Mouse (Mus musculus) cerebellum, postnatal 25 days (tissue): ENCODE data around the gene Spns3.
"Not testable (repeated sequence)": the region's sequence is repeated elsewhere in the genome, so short reads cannot be mapped to it uniquely, and the experiment has no call there.

ENCODE experiments used
- DNase-seq, 2 experiments: peaks; one replicate each; pipeline ENCODE4 v3.0.0; 2021; ENCODE audit warnings: mixed read lengths in 2 of 2

The Spns3 gene

DNA sequence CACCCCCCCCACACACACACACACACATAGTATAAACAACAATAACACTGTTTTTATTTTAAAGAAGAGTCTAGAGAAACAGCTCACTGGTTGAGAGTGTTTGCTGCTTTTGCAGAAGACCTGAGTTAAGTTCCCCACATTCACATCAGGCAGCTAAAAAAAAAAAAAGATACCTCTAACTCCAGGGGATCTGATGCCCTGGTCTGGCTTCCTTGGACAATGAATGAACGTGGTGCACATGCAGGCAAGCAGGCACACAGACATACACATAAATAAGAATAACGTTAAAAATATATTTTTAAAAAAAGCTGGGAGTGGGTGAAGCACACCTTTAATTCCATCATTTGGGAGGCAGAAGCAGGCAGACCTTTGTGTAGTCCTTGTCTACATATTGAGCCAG, 6.6 kb upstream of the Spns3 start:
- DNase-seq = no peak

DNA sequence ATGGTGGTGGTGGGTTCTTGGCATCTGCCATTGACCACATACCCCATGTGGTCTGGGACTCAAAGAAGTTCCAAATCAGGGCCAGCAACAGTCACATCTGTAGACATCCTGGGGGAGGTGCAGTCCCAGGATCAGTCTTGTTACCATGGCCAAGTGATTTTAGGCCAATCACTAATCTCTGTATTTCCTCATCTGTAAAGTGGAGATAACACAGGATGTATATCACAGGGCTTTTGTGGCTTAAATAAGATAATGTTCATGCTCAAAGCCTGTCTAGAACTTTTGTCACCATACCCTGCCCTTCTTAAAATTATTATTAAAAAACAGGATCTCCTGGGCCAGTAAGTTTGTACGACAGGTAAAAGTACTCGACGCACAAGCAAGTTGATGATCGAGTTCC, 6.2 kb upstream of the Spns3 start:
- no peak for DNase-seq

DNA sequence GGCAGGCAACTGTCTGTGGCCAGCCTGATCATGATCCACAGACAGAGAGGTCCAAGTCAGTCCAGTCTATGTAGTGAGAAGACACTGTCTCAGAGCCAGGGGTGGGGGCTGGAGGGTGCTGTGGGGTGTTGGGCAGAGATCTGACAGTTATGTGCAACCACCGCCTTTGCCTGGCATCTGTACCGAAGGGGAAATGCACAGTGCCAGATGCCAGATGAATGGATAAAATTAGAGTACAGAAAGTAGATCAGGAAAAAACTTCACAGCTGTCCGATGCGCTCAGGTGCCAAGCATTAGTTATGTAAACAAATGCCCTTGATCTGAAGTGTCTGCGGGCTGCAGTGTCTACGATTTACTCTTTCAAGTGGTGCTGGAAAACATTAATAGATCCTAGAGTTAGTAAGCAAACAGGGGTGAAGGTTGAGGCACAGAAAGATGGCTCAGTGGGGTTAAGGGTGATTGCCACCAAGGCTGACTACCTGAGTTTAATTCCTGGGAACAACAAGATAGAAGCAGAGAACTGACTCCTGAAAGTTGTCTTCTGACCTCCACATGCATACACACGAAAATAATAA, 1.3 kb upstream of the Spns3 start:
- DNase-seq = no peak

DNA sequence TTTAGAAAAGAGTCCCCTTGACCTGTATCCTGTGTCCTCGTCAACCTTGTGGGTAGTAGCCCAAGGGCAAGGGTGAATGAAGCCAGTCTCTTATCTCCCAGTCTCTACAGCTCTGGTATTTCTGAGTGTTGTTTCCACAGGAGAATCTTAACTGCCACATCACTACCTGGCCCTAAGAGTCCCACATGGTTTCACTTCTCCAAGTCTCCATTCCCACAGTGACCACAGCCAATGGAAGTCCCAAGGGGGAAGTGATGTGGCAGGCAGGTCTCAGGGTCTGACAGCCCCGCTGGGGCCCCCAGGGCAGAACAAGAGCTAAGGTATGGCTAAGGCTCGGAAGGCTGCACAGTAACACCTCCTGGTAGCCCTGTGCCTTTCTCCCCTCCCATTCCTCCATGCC, 3.1 kb downstream of the Spns3 start:
- DNase-seq = no peak

DNA sequence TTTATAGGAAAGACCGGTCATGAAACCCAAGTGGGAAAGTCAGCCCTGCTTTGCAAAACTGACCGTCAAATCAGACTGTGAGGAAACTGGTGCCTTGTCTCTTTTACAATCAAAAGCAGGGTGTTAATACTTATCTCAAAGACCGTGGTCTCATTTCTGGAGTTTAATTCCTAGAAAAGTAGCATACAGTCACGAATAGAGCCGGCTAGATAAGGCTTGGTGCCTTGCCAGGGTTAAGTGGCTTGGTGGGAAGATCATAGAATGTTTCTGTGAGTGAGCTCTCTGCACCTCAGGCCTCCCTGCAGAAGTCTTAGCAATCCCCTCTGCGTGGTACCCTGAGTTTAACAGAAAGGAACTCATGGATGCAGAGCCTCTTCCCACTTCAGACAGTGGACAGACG, 5.6 kb downstream of the Spns3 start:
- DNase-seq = no peak

DNA sequence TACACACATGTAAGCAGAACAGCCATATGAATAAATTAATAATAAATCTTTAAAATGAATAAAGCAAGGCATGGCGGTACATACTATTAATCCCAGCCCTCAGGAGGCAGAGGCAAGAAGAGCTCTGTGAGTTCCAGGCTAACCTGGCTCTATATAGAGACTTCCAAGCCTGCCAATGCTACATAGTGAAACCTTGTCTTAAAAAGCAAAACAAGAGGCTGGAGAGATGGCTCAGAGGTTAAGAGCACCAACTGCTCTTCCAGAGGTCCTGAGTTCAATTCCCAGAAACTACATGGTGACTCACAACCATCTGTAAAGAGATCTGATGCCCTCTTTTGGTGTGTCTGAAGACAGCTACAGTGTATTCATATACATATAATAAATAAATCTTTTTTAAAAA, 6.6 kb downstream of the Spns3 start:
- DNase-seq = not testable (repeated sequence)

DNA sequence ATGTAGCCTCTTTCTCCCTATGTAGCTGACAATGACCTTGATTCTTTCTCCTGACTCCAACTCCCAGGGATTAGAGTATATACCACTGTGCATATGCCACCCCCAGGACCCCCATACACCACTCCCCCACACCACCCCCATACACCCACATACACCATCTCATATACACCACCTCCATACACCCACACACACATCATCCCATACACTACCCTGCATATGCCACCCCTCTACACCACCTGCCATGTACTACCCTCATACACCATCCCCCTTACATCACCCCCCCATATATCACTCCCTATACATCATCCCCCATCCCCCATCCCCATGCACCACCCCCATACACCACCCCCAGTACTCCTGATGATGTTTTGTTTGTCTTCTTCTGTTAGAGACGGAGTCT, 7.7 kb downstream of the Spns3 start:
- DNase-seq = no peak

DNA sequence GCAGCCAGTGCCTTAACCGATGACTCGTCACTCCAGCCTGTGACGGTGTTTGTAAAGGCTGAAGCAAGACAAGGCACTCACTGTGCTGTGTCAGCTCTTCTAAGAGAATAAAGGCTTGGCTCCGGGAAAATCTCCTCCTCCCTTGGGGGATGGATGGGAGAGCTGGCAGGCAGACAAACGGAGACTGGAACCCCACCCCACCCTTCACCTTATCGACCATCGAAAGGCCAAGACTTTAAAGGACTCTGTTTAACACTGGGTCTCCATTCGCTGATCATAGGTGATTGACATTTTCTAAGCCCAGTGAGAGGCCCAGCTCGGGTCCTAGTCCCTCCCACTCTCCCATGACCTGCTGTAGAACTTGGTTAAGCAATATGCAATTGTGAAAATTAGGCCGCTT, 8.4 kb downstream of the Spns3 start:
- no peak for DNase-seq

DNA sequence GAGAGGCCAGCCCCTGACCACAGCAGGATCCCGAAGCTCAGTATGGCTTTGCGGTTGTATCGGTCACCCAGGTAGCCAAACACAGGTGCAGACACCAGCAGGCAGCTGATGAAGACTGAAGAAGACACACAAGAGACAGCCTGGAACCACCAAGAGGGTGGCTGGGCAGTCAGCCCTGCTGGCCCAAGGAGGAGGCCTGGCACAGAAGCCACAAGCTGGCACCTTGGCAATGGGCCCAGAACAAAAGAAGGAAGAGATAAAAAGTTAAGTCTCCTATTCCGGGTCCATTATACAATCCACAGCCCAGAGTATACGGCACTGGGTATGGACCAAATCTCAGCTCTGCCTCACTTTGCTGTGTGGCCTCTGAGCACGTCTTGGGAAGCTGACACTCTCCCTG, 9.9 kb downstream of the Spns3 start:
- peak; percentile 69 to 75 for DNase-seq

DNA sequence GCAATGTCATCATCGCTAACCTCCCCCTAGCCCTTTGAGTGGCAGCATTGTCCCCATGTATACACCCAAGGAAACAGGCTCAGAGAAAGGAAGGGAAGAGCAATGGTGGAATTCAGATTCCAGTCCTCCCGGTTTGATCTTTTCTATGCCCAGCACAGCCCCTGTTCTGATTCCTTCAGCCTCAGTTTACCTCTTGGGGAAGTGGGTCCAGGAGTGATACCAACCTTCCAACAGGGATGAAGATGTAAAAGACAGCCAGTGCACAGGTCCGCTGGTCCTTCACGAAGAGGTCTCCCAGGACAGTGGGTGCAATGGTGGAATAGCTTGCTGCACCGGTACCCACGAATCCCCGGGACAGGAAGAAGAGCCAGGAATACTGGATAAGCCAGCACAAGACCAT, 11.5 kb downstream of the Spns3 start:
- DNase-seq = no peak

DNA sequence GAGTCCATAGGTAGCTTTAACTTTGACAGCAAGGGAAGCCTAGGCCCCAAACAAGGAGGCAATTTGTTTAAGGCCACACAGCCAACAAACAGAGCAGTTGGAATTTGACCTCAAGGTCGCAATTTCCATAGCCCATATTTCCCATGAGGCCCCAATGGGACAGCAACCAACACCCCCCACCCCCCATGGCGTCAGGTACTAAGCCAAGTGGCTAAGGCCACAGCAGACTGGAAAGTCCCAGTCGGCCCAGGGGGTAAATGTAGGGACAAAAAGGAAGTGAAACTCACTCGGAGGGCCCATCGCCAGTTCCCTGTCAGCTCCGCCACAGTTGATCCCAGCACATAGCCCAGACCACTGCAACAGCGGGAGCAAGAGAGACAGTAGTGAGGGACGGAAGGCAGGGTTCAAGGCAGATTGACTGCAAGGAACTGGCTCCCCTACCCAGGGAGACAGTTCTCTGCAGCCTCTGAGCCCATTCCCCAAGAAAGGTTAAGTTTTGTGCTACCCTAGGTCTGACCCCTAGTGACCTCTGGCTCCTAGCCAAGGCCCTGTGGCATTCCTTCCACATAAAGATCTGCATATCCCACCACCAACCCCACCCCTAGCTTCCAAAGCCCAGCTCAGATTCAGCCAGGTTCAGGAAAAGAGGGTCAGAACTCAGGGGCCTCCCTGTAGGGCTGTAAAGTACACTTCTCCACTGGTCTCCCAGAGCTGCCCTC, 12.1 kb downstream of the Spns3 start:
- no peak for DNase-seq

DNA sequence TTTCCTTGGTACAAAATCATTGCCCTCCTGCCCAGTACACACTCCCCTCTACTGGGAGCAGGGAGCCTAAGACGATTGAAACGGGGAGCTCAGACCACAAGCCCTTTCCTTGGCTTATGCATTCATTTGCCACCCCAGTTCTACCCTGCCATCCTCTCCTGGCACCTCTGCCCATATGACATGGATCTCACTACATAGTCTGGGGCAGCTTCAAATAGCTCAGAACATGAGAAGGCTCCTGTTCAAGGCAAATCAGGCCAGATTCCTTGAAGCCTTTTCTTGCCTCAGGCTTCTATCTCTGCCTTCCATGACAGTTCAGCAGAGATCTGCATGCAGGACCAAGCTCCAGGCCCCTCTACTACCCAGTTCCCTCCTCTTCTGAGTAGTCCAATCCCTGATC, 12.8 kb downstream of the Spns3 start:
- DNase-seq = no peak

DNA sequence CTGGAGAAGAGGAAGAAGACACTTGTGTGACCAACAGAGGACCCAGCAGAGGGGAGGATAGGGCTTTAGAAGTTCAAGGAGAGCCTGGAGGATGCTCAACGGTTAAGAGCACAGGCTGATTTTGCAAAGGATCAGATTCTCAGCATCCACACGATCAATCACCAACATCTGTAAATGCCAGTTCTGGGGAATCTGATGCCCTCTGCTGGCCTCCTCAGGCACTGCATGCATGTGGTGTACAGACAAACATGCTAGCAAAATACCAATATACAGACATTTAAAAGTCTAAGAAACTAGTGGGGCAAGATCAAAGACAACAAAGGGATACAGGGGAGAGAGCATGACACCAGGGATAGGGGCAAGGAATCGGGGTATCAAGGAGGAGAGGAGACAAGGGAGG, 14.8 kb downstream of the Spns3 start:
- DNase-seq = peak in 1 of 2 experiments; percentile 22

DNA sequence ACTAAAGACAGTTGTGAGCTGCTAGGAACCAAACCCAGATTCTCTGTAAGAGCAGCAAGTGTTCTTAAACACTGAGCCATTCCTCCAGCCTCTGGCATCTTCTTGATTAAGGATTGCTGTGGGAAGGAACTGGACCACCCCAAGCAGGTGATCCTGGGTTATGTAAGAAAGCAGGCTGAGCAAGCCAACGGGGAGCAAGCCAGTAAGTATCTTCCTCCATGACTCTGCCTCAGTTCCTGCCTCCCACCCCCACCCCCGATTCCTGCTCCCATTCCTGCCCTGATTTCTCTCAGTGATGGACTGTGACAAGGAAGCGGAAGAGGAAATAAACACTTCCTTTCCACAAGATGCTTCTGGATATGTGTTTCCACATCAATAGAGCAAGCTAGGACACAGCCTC, 17.4 kb downstream of the Spns3 start:
- no peak for DNase-seq

DNA sequence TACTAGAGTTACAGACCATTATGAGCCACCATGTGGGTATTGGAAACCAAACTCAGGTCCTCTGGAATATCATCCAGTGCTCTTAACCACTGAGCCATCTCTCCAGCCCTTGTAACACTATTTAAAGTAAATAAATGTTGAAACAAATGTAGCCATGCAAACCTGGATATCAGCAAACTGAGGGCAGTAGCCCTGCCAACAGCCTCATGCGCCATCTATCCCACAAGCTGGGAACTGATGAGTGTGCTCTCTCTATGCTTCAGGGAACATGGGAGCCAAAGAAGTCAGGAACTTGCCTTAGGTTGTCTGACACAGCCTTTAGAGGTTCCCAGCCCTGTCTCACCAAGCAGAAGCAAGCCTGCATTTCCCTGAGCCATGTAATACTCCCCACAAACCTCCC, 18.7 kb downstream of the Spns3 start:
- DNase-seq = peak in 1 of 2 experiments; percentile 22

DNA sequence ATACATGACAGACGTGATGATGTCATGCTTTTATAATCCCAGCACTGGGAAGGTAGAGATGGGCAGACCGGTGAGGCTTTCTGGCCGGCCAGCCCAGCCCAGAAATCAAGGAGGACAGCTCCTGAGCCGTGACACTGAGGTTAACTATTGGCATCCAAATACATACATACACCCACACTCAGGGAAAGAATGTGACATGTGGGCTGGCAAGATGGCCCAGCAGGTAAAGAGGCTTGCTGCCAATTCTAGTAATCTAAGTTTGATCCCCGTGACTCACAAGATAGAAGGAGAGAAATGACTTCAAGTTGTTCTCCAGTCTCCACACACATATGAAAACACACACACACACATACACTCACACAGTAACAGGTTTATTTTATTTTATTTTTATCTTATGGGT, 19.2 kb downstream of the Spns3 start:
- DNase-seq = peak in 1 of 2 experiments; percentile 25

DNA sequence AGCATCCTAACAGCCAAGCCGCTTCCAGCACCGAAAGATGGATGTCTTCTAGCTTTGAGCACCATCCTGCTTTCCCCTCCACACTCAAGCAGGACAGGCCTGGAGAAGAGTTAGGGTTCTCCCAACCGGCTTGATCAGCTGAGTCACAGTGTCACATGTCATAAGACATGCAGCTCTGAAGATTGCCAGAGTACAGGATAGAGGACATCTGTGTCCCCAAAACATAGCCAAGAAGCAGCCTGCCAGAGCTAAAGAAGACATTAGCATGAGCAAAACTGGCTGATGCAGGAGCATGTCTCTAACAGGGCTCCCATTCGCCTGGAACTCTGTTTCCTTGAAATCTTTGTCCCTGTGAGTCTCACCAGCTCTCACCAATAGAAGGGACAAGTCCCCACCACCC, 24.1 kb downstream of the Spns3 start:
- DNase-seq = no peak

DNA sequence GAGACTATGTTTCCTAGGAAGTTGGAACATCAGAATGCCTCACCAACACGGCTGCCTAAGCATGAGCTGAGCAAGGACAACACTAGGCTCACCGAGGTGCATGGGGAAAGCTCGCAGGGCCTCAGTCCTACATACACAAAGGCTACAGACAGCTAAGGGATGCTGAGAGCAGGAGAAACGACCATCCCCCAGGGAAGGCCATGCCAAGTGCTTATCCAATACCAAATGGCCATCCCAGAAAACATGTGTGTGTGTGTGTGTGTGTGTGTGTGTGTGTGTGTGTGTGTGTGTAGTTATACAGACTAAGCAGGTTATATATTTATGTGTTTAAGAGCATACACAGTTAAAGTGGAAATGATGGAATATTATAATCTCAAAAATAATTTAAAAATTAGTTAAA, 26.6 kb downstream of the Spns3 start:
- no peak for DNase-seq

DNA sequence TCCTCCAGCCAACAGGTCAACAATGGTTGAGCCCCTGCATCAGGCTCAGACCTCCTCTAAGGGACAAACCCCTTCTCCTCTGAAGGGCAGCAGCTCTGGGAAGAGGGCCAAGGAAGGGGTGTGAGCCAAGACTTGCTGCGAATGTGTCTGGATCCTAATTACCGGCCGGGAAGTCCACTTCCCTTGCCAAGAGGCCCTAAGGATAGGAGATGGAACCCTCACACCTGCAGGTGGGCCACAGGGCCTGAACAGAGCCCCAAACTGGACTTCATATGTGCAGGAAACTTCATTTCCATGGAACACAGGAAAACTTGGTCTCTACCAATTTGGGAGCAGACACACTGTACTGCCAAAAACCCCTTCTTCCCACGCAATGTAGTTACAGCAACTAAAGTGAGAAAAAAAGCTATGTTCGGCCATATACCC, 27.7 kb downstream of the Spns3 start:
- peak; percentile 65 to 74 for DNase-seq

DNA sequence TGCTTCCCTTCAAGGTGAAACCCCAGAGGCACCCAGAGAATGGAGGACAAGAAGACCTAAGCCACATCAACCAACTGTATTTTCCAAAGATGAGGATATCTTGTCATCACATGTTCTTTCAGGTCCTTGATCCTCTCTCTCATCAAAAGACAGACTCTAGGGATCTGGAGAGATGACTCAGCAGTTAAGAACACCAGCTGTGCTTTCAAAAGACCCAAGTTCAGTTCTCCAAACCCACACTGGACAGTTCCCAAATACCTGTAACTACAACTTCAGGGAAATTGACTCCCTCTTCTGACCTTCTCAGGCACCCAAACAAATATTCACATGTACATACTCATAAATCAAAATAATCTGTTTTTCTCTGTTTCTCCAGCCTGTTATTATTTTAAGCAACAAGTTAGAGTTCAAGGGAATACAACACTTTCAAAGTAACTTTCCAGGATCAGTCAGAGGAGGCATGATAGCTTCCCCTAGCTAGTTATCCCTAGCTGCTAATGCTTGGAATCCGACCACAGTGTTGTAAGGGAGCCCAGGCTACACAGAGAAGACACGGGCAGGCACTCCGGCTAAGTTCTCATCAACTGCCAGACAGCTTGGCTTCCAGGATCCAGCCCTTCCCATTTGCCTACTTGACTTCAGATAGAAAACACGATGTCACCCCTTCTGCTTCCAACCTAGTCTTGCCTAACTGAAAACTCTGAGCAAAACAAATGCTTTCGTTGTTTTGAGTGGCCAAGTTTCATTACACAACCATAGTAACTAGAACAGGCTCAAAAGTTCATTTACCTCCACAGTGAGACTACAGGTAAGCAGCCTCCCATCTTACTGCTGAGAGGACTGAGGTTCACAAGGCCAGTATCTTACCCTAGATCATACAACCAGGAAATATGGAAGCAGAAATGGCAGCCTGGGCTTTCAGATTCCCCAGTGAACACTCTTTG, 28.4 kb downstream of the Spns3 start:
- DNase-seq = no peak

DNA sequence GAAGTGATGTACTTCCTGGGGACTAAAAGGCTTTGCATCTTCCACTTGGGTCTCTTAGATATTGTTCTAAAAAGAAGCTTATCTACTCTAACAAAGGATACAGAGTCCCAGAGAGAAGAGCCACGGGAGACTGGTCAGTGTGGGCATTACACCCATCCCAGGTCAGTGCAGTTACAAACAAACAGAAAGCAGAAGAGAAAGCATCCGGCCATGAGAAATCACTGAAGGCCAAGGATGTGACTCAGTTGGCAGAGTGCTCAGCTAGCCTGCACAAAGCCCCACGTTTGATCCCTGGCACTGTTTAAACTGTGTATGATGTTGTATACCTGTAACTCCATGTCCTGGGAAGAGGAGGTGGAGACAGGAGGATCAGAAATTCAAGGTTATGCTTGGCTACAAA, 30.4 kb downstream of the Spns3 start:
- no peak for DNase-seq

DNA sequence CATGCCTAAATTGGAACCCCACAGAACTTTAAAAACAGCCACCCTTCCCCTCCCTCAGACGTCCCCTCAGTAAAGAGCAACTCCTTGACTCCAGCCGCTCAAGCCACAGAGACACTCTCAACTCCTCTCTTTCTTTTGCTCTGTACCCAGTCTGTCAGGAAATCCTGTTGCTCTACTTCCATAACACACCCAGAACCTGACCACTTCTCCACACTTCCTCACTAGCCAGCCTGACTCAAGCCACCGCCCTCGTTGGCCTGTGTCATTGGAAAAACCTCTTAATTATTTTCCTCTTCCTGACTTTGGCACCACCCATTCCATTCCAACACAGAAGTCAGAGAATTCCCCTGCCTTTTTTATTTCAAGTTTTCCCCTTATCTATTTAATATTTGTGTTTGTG, 31.1 kb downstream of the Spns3 start:
- no peak for DNase-seq

DNA sequence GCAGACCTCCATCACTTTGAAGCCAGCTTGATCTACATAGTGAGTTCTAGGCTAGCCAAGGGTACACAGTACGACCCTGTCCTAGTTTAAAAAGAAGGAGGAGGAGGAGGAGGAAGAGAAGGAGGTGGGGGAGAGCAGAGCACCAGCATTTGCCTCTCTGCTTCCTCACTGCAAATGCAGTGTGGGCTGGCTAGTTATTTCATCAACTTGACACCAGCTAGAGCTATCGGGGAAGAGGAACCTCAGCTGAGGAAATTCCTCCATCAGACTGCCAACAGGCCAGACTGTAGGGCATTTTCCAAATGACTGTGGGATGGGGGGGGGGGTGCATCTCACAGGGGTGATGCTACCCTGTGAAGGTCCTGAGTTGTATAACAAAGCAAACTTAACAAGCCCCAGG, 31.9 kb downstream of the Spns3 start:
- no peak for DNase-seq

DNA sequence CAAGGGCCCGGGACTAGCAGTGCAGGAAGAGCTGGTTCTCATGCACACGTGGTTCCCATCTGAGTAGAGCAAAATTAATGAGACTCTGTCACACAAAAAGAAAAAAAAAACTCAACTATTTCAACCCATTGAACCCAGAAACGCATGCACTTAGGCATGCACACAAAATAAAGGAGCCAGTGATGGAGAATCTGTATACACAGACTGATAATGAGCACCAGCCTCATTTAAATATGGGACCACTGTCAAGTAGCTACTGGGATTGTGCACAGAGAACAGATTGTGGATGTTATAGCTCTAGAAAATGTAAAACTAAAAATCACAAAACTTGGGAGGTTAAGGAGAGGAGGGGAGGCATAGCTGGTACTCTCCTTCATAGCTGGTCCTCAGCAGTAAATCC, 35.3 kb downstream of the Spns3 start:
- DNase-seq = no peak
